In the genomic region with DNA sequence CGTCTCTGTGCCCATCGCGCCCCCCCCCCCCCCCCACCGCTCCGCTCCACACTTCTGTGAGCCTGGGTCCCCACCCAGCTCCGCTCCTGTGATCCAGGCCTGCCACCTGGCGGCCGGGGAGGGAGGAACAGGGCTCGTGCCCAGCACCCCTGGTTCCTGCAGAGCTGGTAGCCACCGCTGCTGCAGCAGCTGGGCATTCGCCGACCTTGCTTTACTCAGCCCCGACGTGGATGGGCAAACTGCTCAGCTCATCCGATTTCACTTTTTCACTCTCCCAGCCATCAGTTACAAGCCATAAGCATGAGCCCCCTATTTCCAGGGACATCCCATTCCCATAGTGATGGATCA, we compare ENCODE assay signal across 1 mouse cellular context.
TF ChIP-seq lines count a peak whose summit lies in the region.

No protein-coding gene starts in this region.

TF ChIP-seq in CH12.LX, 34 proteins besides CTCF, POLR2A, EP300 and RAD21 (continued from another document):
- TF ChIP-seq MAZ (IDR thresholded peaks at IDR 0.05; ENCODE audit: low read depth, low read length), result peak; percentile 73
- no peak for TF ChIP-seq JUND (conservative IDR thresholded peaks at IDR 0.05; ENCODE audit: low read depth, low read length)
- peak; percentile 21; the same call in 1 of the 2 replicates for TF ChIP-seq MAX (IDR thresholded peaks at IDR 0.05; ENCODE audit: low read length)
- peak; percentile 65; the same call in 1 of the 2 replicates for TF ChIP-seq MXI1 (IDR thresholded peaks at IDR 0.05; ENCODE audit: low read depth, low read length)
- peak; percentile 52; the same call in 1 of the 2 replicates for TF ChIP-seq IRF4 (IDR thresholded peaks at IDR 0.05; ENCODE audit: low read depth, low read length)
